Mouse (Mus musculus) frontal cortex, adult (tissue): ENCODE data around the gene Srm.

ENCODE experiments used
- ATAC-seq: cut with Nextera tagmentation; 2 replicates; pipeline ENCODE4 v1.9.2; 2017; ENCODE audit warnings: mild to moderate bottlenecking, moderate library complexity, mixed read lengths; ENCODE audit not compliant: low TSS enrichment

Gene Srm

GRCm38 (mm10) chr4:148633395-148634061 is 42.2 kb downstream of the Srm start:
- no peak for ATAC-seq

DNA sequence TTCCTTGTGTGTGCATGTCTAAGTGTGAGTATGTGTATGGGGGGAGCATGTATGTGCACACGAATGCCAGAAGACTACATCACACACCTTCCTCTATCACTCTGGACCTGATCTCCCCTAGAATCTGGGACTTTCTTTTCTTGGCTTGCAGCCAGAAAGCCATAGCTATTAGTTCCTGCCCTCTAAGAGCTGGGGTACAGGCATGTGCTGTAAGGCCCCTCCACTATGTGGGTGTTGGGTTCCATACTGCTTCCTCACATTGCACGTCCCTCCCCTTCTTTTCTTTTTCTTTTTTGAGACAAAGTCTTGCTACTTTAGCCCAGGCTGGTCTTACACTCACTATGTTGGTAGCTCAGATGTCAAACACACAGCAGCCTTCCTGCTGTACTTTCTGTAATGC is 44.0 kb downstream of the Srm start:
- no peak for ATAC-seq

GRCm38 (mm10) chr4:148638302-148638701 is 47.0 kb downstream of the Srm start:
- ATAC-seq = no peak

DNA sequence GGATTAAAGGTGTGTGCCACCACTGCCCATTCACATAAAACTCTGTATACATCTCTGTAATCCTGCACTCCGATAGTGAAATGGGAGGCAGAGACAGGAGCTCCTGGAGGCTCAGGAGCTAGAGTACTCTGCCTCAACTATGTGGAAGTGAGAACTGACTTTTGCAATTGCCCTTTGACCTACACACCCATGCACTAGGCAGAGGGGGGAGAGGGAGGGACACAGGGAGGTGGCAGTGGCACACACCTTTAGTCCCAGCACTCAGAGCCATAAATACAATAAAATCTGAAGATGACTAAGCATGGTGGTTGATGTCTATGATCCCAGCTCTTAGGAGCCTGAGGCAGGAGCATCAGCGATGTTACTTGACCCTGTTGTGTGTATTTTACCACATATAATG is 48.2 kb downstream of the Srm start:
- ATAC-seq = no peak

- no peak for ATAC-seq
Measured at GRCm38 (mm10) chr4:148641121-148641520, 49.8 kb downstream of the Srm start.

DNA sequence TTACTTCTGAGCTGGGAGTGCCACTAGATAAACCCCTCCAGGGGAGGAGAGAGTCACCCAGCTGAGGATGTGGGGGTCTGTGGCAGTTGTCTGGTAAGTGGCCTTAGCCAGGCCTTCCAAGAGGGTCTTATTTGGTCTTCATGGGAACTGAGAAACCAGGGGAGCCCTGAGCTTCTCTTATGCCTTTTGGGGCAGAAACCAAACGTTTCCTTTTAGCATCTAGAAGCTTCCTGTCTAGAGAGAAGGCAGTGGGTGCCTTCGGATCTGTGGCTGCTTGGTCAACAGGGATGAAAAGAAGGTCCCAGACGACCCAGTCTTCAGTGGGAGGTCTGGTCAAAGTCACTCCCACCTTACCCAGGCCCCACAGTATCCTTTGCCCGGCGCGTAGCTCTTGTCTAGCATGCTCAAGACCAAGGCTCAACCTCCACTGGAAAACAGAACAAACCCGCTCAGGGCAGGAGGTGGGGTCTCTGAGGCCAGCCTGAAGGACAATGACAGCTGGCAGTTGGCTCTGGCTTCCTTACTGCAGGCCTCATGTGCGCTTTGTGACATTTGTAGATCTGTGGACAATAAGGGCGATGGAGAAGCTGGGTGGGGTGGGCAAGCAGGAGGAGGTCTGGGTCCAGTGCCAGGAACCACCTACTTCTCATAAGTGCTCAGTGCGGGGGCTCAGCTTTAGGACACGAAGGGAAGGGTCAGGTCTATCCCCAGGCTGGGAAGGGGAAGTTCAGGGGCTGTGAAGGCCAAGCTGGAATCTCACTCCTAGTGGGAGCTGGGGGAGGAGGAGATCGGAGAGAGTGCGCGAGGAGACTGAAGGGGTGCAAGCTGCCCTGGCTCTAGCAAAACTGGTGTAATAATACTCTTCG is 52.2 kb downstream of the Srm start, which contains the start of gene Gm572:
TSS of gene Gm572 (plus strand) at position 27 of the 866 bp plus-strand sequence.
- peak; percentile 57; the same call in 1 of the 2 replicates for ATAC-seq

DNA sequence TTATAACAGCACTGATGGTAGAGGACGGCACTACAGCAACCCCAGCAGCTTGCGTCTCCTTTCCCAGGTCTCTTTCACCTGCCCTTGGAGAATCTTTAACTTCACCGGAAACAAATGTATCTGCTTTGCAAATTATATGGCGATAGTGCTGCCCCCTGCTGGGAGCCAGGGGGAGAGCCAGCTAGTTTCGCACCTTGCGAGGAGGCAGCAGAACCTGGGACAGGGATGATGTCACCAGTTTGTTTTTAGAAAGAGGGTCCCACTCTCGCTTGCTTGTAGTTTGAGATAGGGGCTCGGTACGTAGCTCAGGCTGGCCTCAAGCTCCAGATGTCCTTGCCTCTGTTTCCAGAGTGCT is 52.8 kb downstream of the Srm start:
- peak; percentile 67; the same call in 1 of the 2 replicates for ATAC-seq
